Mouse (Mus musculus) thymus, adult 2 months (tissue): Measurements from ENCODE around the gene R3hdm4.

Source experiments
- CTCF ChIP-seq: fragments of 200-500 bp; IDR thresholded peaks from 2 replicates; pipeline ENCODE4 v1.5.1; 2012; ENCODE audit warnings: mild to moderate bottlenecking, control low read depth, low read length, moderate library complexity, borderline replicate concordance; ENCODE audit not compliant: control insufficient read depth, poor library complexity, insufficient read depth; ENCODE audit errors: extremely low read depth
- POLR2A ChIP-seq: fragments of 200-500 bp; IDR thresholded peaks from 2 replicates; pipeline ENCODE4 v1.6.1; 2012; ENCODE audit warnings: mild to moderate bottlenecking, low read length, control low read depth, moderate library complexity; ENCODE audit not compliant: control insufficient read depth, poor library complexity, insufficient read depth; ENCODE audit errors: extremely low read depth

DNA sequence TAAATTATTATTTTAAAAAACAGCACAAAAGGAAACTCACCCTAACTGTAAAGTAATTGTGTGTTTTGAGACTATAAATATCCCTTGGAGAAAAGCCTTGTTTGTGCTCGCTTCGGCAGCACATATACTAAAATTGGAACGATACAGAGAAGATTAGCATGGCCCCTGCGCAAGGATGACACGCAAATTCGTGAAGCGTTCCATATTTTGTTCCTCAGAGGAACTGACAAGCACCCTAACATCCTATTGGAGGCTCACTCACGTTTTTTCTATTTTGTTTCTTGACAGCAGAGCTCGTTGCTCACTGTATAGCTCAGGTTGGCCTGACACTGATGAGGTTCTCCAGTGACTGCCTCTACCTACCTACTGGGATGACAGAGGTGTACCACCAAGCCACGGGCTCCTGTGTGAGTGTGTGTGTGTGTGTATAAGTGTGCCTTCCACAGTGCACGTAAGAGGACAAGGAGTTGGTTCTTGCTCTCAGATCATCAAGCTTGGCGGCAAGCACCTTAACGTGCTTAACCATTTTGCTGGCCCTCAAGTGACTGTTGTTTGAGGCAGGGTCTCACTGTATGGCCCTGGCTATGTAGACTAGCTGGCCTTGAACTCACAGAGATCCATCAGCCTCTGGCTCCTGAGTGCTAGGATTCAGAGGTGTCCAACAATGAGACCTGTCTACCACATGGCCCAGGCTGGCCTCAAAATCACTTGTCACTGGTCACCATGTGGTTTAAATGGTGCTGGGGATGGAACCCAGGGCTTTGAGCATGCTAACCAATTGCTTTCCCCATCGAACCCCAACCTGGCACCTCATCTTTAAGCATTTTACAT lies 11.7 kb downstream of the R3hdm4 start:
- TF ChIP-seq CTCF: no peak
- TF ChIP-seq POLR2A: no peak
